Mouse (Mus musculus) E14TG2a.4 (cell line): ENCODE results near the gene Npl.

Source experiments
- CTCF ChIP-seq: conservative IDR thresholded peaks from 2 replicates; pipeline ENCODE4 v1.5.1; 2014; ENCODE audit warnings: low read length
- NANOG ChIP-seq: IDR thresholded peaks from 2 replicates; pipeline ENCODE4 v1.6.1; 2014; ENCODE audit warnings: borderline replicate concordance, low read length, mixed read lengths
- POU5F1 ChIP-seq: IDR thresholded peaks from 2 replicates; pipeline ENCODE4 v1.6.1; 2014; ENCODE audit warnings: low read length, borderline replicate concordance

GRCm38 (mm10) chr1:153559126-153559647 lies 9.3 kb upstream of the Npl start:
- peak; percentile 61 for TF ChIP-seq CTCF
- no peak for TF ChIP-seq POU5F1
- no peak for TF ChIP-seq NANOG
